Mouse (Mus musculus) c-Kit-negative CD71-positive TER-119-positive erythroid progenitor cells, embryonic 14.5 days (primary cell): Measurements from ENCODE around the gene Gsta3.
"Not testable (repeated sequence)": the region's sequence is repeated elsewhere in the genome, so short reads cannot be mapped to it uniquely, and the experiment has no call there.

ENCODE experiments used
- DNase-seq: peaks from one replicate; pipeline ENCODE4 v3.0.0-alpha.2; 2013; ENCODE audit warnings: low read depth, low spot score

The Gsta3 gene

GRCm38 (mm10) chr1:21253303-21253650 is 12.9 kb downstream of the Gsta3 start:
- no peak for DNase-seq

DNA sequence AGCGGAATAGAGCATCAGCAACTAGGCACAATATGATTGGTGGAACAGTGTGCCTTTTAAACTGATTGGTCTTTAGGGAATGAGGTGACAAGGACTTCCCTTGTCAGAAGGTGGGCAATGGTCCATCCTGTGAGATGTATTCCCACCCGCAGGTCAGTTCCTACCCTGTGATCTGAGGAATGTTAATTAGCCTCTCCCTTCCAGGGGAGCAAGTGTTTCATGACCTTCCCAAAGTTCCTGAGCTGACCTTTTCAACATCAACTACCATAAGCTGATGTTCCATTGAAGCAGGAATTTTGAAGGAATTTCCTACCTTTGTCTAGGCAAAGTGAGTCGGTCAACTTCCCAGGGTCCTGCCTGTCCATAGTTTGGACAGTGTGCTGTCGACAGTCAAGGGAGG is 13.5 kb downstream of the Gsta3 start:
- DNase-seq: no peak

DNA sequence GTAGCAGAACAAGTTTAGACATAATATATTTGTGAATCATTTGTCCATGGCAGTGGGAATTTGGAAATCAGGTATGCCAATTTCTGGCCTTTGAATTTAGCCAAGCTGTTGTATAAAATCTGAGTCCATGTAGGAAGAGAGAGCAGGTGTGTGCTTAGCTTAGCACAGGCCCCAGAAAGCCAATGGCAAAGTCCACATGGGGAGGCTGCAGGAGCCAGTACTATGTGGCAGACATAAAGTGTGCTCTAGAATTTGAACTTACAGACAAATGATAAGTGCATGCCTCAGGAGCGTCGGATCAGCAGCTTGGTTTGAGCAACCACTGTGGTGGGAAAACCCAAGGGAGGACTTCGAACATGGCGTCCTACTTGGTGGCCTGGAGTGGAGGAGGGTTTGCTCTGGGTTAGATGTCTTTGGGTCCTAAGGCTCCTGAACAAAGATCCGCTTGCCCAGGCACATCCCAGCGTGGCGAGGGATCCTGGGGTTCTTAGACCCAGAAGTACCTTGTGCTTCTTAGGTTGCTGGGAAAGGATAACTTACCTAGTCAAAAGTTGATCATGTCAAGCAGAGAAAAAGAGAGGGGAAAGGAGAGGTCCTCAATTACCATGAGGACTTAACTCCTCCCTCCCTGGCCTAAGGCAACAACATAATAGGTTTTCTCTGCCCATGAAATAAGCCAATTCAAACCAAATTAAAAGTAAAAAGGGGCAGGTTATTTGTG is 15.4 kb downstream of the Gsta3 start:
- DNase-seq: no peak

DNA sequence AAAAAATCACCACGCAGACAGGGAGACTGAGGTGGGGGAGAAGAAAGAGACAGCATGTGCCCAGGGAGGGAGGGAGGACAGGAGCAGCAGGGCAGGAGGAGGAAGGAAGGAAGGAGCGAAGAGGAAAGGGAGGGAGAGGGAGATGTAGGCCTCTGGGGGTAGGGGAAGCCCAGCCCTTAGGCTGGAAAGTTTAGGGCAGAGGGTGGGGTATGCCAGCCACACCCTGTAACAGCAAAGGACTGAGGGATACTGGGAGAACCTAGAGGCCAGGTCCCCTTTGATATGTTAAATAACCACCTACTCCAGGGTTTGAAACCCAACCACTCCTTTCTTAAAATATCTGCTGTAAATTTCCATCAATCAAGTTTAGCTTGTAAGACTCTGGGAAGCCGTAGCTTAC is 16.0 kb downstream of the Gsta3 start:
- no peak for DNase-seq

GRCm38 (mm10) chr1:21256871-21257270 is 16.5 kb downstream of the Gsta3 start:
- no peak for DNase-seq

DNA sequence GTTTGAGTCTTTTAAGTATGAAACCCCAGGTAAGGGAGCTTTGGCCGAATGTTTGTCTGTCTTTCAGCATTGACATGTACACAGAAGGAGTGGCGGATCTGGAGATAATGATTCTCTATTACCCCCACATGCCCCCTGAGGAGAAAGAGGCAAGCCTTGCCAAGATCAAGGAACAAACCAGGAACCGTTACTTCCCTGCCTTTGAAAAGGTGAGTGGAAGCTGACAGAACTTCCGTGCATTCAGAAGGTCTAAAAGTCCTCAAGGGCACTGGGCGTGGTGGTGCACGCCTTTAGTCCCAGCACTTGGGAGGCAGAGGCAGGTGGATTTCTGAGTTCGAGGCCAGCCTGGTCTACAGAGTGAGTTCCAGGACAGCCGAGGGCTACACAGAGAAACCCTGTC is 19.6 kb downstream of the Gsta3 start:
- DNase-seq: not testable (repeated sequence)

GRCm38 (mm10) chr1:21262401-21262800 is 22.0 kb downstream of the Gsta3 start:
- no peak for DNase-seq

DNA sequence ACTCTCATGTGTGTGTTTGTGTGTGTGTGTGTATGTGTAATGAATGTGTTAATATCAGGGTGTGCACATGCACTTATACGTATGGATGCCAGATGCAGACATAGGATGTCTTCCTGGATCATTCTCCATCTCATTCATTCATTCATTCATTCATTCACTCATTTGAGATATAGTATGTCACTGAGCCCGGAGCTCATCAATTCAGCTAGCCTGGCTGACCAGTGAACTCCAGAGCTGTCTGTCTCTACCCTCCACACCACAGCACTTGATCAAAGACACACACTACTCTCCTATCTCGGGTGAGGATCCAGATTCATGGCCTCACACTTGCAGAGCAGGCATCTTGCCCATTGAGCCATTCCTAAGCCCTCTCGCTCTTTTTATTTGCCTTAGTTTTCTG is 23.6 kb downstream of the Gsta3 start:
- no peak for DNase-seq

GRCm38 (mm10) chr1:21264747-21265146 is 24.4 kb downstream of the Gsta3 start:
- no peak for DNase-seq

DNA sequence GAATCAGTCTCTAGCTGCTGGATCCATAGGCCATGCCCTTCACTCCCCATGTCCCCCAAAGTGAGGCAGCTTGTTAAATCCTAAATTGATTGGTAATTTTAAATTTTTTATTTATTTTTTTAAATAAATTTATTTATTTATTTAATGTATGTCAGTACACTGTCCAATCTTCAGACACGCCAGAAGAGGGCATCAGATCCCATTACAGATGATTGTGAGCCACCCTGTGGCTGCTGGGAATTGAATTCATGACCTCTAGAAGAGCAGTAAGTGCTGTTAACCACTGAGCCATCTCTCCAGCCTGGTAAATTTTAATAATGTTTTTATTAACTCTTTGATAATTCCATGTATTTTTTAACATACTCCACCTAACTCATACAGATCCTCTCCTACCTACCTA is 26.4 kb downstream of the Gsta3 start:
- no peak for DNase-seq

DNA sequence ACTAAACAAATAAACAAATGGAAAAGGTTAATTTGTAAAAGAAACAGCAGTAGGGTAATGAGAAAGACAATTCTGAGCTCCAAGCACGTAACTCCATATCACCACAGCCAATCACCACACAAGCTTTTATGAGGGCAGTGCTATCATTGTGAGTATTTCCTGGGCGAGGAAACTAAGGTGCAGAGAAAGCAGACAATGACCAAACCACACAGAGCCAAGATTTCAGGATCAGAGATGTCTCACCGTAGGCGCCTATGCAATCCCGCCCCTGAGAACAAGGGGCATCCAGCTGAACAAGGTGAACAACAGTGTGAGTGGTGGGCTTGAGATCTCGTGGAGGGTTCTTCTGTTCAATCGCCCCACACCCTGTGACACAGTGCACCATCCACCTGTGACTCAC is 27.1 kb downstream of the Gsta3 start:
- not testable (repeated sequence) for DNase-seq

- no peak for DNase-seq
These were observed 31.1 kb downstream of the Gsta3 start for GRCm38 (mm10) chr1:21271343-21272055.

- DNase-seq: no peak
These were observed 31.7 kb downstream of the Gsta3 start for GRCm38 (mm10) chr1:21272056-21272431.

- DNase-seq: no peak
These were observed 32.7 kb downstream of the Gsta3 start for GRCm38 (mm10) chr1:21273091-21273490.

- DNase-seq: no peak
These were observed 34.1 kb downstream of the Gsta3 start for GRCm38 (mm10) chr1:21274437-21275040.

DNA sequence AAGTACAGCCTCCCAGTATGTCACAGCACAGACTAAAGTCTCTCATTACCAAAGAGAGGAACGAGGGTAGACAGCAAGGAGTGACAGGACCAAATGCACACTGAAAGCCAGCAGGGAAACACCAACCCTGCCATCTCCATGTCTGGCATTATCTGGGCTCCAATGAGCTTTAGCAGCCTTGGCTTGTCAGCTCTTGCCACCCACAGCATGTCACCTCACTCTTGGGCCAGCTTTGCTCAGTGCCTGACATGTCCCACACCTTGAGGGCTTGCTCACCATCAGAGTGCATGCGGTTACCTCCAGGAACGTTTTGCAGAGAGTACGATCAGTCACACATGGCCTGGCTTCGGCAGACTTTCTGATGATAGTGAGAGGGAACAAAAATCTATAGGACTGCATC is 35.0 kb downstream of the Gsta3 start:
- DNase-seq: not testable (repeated sequence)

- DNase-seq: not testable (repeated sequence)
These were observed 35.8 kb downstream of the Gsta3 start for GRCm38 (mm10) chr1:21276158-21276557.

- no peak for DNase-seq
These were observed 39.9 kb downstream of the Gsta3 start for GRCm38 (mm10) chr1:21280306-21280705.

DNA sequence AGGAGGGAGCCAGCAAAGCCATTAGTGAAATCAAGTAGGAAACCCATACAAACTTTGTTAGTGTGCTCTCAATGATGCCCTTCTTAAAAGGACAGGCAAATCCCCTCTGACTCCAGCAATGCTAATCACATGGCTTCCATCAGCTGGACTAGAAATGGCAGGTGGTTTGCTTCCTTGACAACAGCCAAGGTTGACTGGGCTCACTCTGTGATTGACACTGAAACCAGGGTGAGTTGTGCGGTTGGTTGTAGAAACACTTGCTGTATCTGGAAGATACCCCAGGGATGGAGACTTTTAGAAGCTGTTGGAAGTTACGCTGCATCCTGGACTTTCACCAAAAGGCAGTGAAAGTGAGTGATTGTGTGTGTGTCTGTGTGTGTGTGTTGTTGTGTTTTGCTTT is 44.3 kb downstream of the Gsta3 start:
- DNase-seq: not testable (repeated sequence)

DNA sequence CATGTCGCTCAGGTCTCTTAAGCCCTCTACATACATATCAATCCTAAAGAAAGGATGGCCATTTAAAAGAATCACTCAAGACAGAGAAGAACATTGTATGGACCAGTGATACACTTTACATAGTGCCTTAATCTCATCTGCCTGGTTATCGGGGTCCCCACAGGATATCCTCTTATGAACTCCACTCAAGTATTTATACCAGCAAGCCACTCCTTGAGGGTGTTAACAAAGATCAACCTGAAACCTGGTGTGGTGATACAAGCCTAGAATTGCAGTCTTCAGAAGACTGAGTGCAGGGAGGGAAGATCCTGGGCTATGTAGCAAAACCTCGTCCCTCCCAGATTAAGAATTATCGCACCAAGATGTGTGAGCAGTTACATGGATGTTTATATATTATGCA is 51.0 kb downstream of the Gsta3 start:
- DNase-seq: no peak

DNA sequence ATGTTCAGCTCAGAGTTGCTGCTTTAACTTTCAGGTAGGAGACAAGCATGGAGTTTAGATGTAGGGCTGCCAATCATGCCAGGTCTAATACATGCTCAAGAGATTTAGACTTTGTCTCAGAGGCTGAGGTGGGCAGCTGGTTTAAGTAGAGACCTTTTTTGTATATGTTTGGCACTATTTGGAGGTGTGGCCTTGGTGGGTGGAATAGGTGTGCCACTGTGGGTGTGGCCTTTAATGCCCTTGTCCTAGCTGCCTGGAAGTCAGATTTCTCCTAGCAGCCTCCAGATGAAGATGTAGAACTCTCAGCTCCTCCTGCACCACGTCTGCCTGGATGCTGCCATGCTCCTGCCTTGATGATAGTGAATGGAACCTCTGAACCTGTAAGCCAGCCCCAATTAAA is 52.2 kb downstream of the Gsta3 start:
- DNase-seq: no peak

DNA sequence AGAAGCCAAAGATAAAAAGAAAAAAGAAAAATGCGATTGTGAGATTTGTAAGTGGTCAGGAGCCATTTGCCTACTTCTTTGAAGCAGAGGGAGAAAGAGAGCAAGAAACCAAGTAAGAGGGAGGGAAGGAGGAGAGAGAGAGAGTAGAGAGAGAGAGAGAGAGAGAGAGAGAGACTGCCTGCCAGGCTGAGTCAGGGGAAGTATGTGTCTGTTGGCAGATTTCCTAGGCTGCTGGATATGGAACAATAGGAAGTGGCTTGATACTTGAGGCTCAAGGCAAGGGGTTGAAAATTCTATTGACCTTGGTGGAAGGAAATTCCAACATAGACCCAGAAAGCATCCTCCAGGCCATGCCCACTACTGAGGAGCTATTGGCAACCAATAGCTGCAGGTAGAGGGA is 55.8 kb downstream of the Gsta3 start:
- no peak for DNase-seq

DNA sequence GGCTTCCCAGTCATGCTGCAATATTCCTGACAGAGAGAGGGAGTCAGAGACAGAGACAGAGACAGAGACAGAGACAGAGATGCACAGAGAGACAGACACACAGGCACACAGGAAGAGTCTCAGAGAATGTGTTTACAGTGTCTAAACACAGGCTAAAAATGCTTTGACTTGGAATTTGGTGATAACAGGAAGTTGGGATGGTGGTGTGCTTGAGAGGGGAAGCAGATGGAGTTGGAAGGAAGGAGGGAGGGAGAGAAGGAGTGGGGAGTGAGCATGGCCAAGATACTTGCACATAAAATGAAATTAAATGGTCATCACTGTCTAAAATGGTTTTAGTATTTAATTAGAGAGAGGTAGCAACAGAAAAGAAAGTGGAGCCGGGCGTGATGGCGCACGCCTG is 57.7 kb downstream of the Gsta3 start:
- no peak for DNase-seq
